ENCODE assay signal across 11 mouse cellular contexts in genomic region chr10:63153563-63153962, GRCm38 (mm10). TPM values are rescaled to one million over a fixed set of nuclear protein-coding genes. Genes with fewer than 3 reads are reported as not detected.
A peak's percentile ranks its signal among the peaks of the same experiment; 100 is the strongest.
DNase-seq lines count a peak whose midpoint lies in the region; ATAC-seq lines count a peak whose summit lies in the region.
"Had no signal": no experiment of that assay in that cellular context is flagged by ENCODE, and none has a peak within 500 bp of the region (broad histone marks: within the 10 kb centered on the region; RNA-seq: fewer than 3 reads in every experiment).

No protein-coding gene starts in this region.

- no peak overlapping the region for H3K27ac ChIP-seq in forebrain, embryonic 14.5 days (ENCODE audit: low read depth, low read length)
- no peak overlapping the region for H3K27ac ChIP-seq in forebrain, embryonic 13.5 days
- H3K27ac ChIP-seq: hindbrain, embryonic 15.5 days had no signal

- no peaks in the 10 kb centered on the region for H3K27me3 ChIP-seq in forebrain, embryonic 14.5 days (replicated peaks; ENCODE audit: control insufficient read depth, insufficient read depth, low read length)
- no peaks in the 10 kb centered on the region for H3K27me3 ChIP-seq in forebrain, embryonic 13.5 days
- H3K27me3 ChIP-seq: hindbrain, embryonic 15.5 days had no signal

- no peak for ATAC-seq in forebrain, embryonic 14.5 days
- ATAC-seq in forebrain, embryonic 13.5 days: no peak
- peak; percentile 91 for ATAC-seq in megakaryocyte progenitor cell, adult 5-6 weeks (replicated peaks; ENCODE audit: poor library complexity)

- 32% methylated on average over 3 of the region's 3 CpGs for WGBS in forebrain, embryonic 14.5 days
- 37% methylated on average over 3 of the region's 3 CpGs for WGBS in forebrain, embryonic 13.5 days

- H3K4me1 ChIP-seq in forebrain, embryonic 14.5 days (ENCODE audit: control insufficient read depth, insufficient read depth, low read length): no peaks in the 10 kb centered on the region
- no peaks in the 10 kb centered on the region for H3K4me1 ChIP-seq in forebrain, embryonic 13.5 days
- H3K4me1 ChIP-seq: hindbrain, embryonic 15.5 days had no signal

- no peaks in the 10 kb centered on the region for H3K36me3 ChIP-seq in forebrain, embryonic 14.5 days (ENCODE audit: control insufficient read depth, insufficient read depth, low read length)
- no peaks in the 10 kb centered on the region for H3K36me3 ChIP-seq in forebrain, embryonic 13.5 days (ENCODE audit: poor library complexity, severe bottlenecking)
- H3K36me3 ChIP-seq: G1E; hindbrain, embryonic 15.5 days had no signal

- H3K9me3 ChIP-seq in forebrain, embryonic 14.5 days (replicated peaks; ENCODE audit: control insufficient read depth, low read length): no peaks in the 10 kb centered on the region
- no peaks in the 10 kb centered on the region for H3K9me3 ChIP-seq in forebrain, embryonic 13.5 days (replicated peaks)
- H3K9me3 ChIP-seq: G1E; hindbrain, embryonic 15.5 days had no signal

- peak; percentile 76 for DNase-seq in forebrain, embryonic 14.5 days (ENCODE audit: low spot score)
- DNase-seq in ES-CJ7 (ENCODE audit: low read depth, low spot score): peak; percentile 72
- DNase-seq in cerebellum, adult 11 months: peak; percentile 51
- DNase-seq in gastrocnemius, adult 8-10 months (ENCODE audit: low spot score in 2 of 2): peak; percentile 42 to 45
- peak; percentile 47 for DNase-seq in layer of hippocampus, adult 9-11 months
- peak; percentile 66 to 89 for DNase-seq in spleen, postnatal 10 days (ENCODE audit: low spot score in 2 of 2)

- H3K9ac ChIP-seq in forebrain, embryonic 14.5 days (ENCODE audit: low read length): no peak overlapping the region
- H3K9ac ChIP-seq in forebrain, embryonic 13.5 days: no peak overlapping the region
- H3K9ac ChIP-seq: hindbrain, embryonic 15.5 days had no signal

- no peak overlapping the region for H3K4me2 ChIP-seq in forebrain, embryonic 14.5 days (ENCODE audit: low read length)
- H3K4me2 ChIP-seq in forebrain, embryonic 13.5 days: no peak overlapping the region
- H3K4me2 ChIP-seq: hindbrain, embryonic 15.5 days had no signal

- no peak overlapping the region for H3K4me3 ChIP-seq in forebrain, embryonic 14.5 days (ENCODE audit: low read depth, low read length)
- no peak overlapping the region for H3K4me3 ChIP-seq in forebrain, embryonic 13.5 days
- H3K4me3 ChIP-seq: hindbrain, embryonic 15.5 days had no signal

RNA-seq across cellular contexts. Expression of gene Mypn, which starts 50.2 kb away (rescaled TPM):
- polyA plus RNA-seq in forebrain, embryonic 14.5 days (2014; fragmentation: Nextera tagmentation; extraction: Ambion mirVana): 0.10 and 0.15 TPM in 2 replicates
- 0.16 TPM in 1 of 2 replicates, not detected in the other for polyA plus RNA-seq in forebrain, embryonic 13.5 days (2015; fragmentation: Nextera tagmentation; extraction: Ambion mirVana)
- total RNA-seq in gastrocnemius, adult 8-10 months (2022): 100 to 1,000 TPM; 285 to 333 (median 306) TPM
- not detected in 2 replicates for total RNA-seq in megakaryocyte progenitor cell, adult 5-6 weeks (2015)
- total RNA-seq in megakaryocyte progenitor cell, adult 5-6 weeks (2017): not detected in 2 replicates
- total RNA-seq: G1E had no signal
- polyA plus RNA-seq: G1E had no signal

RNA-seq across cellular contexts. Expression of gene Atoh7, which starts 54.1 kb away (rescaled TPM):
- 0.22 and 0.97 TPM in 2 replicates for polyA plus RNA-seq in forebrain, embryonic 14.5 days (2014; fragmentation: Nextera tagmentation; extraction: Ambion mirVana)
- polyA plus RNA-seq in forebrain, embryonic 13.5 days (2015; fragmentation: Nextera tagmentation; extraction: Ambion mirVana): 0.63 and 1.0 TPM in 2 replicates
- total RNA-seq in gastrocnemius, adult 8-10 months (2022): under 1 TPM in 1 of 4 experiments, not detected in 3; 0.46 TPM
- not detected in 2 replicates for total RNA-seq in megakaryocyte progenitor cell, adult 5-6 weeks (2015)
- not detected in 2 replicates for total RNA-seq in megakaryocyte progenitor cell, adult 5-6 weeks (2017)
- total RNA-seq: G1E had no signal
- polyA plus RNA-seq: G1E; testis, adult 2 months had no signal

Comparison
In these comparisons a context has a peak if more than half of its experiments do, and no peak if none do; other contexts are left out.
1. RNA of gene Mypn, which starts 50.2 kb away (total RNA-seq): 285 to 333 TPM in gastrocnemius, adult 8-10 months; not detected in megakaryocyte progenitor cell, adult 5-6 weeks; every median in the first group is over 100 times any median in the second.
2. Peak in every context shown above with its lines, with median percentiles within 50 percentile points of each other: DNase-seq.